Mouse (Mus musculus): ENCODE measurements around the gene Tspan7. TPM values are rescaled to one million over a fixed set of nuclear protein-coding genes. Genes with fewer than 3 reads are reported as not detected.

Tspan7 gene
- polyA plus RNA-seq, 1 experiment from 2014 or later, result 0.93 TPM

GRCm38 (mm10) chrX:10516448-10516847, 31.5 kb downstream of the Tspan7 start:
- Histone ChIP-seq H3K36me3 (ENCODE audit: inconsistent target) (no peaks in the 10 kb centered on the region), H3K27ac (no peak overlapping the region), H3K79me2 (ENCODE audit: inconsistent target) (no peaks in the 10 kb centered on the region), H3K4me3 (ENCODE audit: inconsistent target) (no peak overlapping the region)
- 86% methylated on average over 7 of the region's 7 CpGs for WGBS (ENCODE audit: missing documents)

DNA sequence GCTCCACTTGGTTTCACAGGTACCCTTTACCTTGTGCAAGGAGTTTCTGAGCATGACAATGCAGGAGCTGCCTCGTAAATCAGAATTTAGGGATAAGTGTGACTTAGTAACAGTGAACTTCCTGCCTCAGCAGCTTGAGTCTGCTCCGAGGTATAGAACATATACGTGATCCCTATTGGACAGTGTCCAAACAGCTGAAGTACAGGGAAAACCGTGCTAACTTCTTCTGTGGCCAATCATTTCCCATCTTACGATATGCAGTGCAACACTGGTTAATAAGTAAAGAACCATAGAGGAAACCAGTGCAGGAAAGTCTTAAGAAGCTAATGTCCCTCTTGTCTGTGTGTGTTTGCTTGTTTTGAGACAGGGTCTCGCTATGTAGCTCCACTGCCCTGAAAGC, 32.0 kb downstream of the Tspan7 start:
- WGBS (ENCODE audit: missing documents), result 88% methylated on average over 6 of the region's 6 CpGs
- no peak overlapping the region for H3K4me3 ChIP-seq (ENCODE audit: inconsistent target)
- no peak overlapping the region for H3K27ac ChIP-seq
- H3K36me3 ChIP-seq (ENCODE audit: inconsistent target), result no peaks in the 10 kb centered on the region
- no peaks in the 10 kb centered on the region for H3K79me2 ChIP-seq (ENCODE audit: inconsistent target)

DNA sequence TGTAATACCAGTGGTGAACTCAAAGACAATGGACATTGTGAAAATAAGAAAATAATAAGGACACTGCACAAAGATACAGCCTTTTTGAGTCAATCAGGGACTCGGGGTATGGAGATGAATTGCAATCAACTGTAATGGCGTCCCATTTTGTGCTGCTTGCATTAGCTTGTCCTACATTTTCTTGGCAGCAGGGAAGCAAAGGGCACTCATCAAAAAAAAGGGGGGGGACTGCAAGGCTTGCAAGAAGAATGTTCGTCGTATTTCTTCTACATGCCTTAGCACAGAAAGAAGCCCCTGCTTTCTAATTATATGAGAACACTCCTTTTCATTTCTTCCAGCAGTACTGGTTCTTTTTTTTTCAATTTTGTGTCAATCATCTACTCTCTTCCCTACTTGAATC, 32.8 kb downstream of the Tspan7 start:
- H3K27ac ChIP-seq, result no peak overlapping the region
- WGBS (ENCODE audit: missing documents), result 81% methylated on average over 4 of the region's 4 CpGs
- no peak overlapping the region for H3K4me3 ChIP-seq (ENCODE audit: inconsistent target)
- no peaks in the 10 kb centered on the region for H3K36me3 ChIP-seq (ENCODE audit: inconsistent target)
- H3K79me2 ChIP-seq (ENCODE audit: inconsistent target), result no peaks in the 10 kb centered on the region

- Histone ChIP-seq H3K36me3 (ENCODE audit: inconsistent target) (no peaks in the 10 kb centered on the region), H3K4me3 (ENCODE audit: inconsistent target) (no peak overlapping the region), H3K27ac (no peak overlapping the region), H3K79me2 (ENCODE audit: inconsistent target) (no peaks in the 10 kb centered on the region)
- WGBS (ENCODE audit: missing documents), result 61% methylated on average over 5 of the region's 5 CpGs
Measured at GRCm38 (mm10) chrX:10518510-10518909, 33.6 kb downstream of the Tspan7 start.

DNA sequence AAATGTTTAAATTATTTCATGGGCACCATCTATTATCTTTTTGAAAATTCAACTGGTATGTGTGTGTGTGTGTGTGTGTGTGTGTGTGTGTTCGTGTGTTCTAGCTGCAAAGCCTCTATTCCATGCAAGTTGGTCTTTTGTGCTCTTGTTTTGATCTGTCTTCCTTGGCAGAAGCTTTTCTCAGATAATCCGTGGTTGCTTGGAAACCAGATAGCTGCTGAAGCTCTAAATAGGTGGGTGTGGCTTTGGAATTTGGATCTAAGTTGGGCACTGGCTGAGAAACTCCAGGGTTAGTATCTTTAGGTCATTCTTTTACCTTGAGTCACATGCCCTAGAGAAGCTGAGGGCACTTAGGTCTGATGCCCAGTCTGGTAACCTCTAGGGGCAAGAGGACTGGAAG, 50.5 kb downstream of the Tspan7 start:
- no peaks in the 10 kb centered on the region for H3K79me2 ChIP-seq (ENCODE audit: inconsistent target)
- H3K4me3 ChIP-seq (ENCODE audit: inconsistent target), result no peak overlapping the region
- H3K36me3 ChIP-seq (ENCODE audit: inconsistent target), result no peaks in the 10 kb centered on the region
- 100% methylated on average over 1 of the region's 2 CpGs for WGBS (ENCODE audit: missing documents)
- H3K27ac ChIP-seq, result no peak overlapping the region

GRCm38 (mm10) chrX:10539009-10539408, 54.1 kb downstream of the Tspan7 start:
- Histone ChIP-seq H3K36me3 (ENCODE audit: inconsistent target) (no peaks in the 10 kb centered on the region), H3K27ac (no peak overlapping the region), H3K4me3 (ENCODE audit: inconsistent target) (no peak overlapping the region), H3K79me2 (ENCODE audit: inconsistent target) (no peaks in the 10 kb centered on the region)
- WGBS (ENCODE audit: missing documents), result 67% methylated on average over 2 of the region's 2 CpGs

- Histone ChIP-seq H3K79me2 (ENCODE audit: inconsistent target) (no peaks in the 10 kb centered on the region), H3K36me3 (ENCODE audit: inconsistent target) (no peaks in the 10 kb centered on the region), H3K4me3 (ENCODE audit: inconsistent target) (no peak overlapping the region), H3K27ac (no peak overlapping the region)
- WGBS (ENCODE audit: missing documents), result 57% methylated on average over 6 of the region's 6 CpGs
Measured at GRCm38 (mm10) chrX:10539482-10540166, 54.7 kb downstream of the Tspan7 start.

GRCm38 (mm10) chrX:10546840-10547239, 61.9 kb downstream of the Tspan7 start:
- H3K36me3 ChIP-seq (ENCODE audit: inconsistent target), result no peaks in the 10 kb centered on the region
- no peak overlapping the region for H3K4me3 ChIP-seq (ENCODE audit: inconsistent target)
- H3K27ac ChIP-seq, result no peak overlapping the region
- H3K79me2 ChIP-seq (ENCODE audit: inconsistent target), result no peaks in the 10 kb centered on the region
- whole genome bisulfite sequencing (ENCODE audit: missing documents), result 79% methylated on average over 3 of the region's 3 CpGs

- 78% methylated on average over 3 of the region's 3 CpGs for WGBS (ENCODE audit: missing documents)
- Histone ChIP-seq H3K4me3 (ENCODE audit: inconsistent target) (no peak overlapping the region), H3K36me3 (ENCODE audit: inconsistent target) (no peaks in the 10 kb centered on the region), H3K27ac (no peak overlapping the region), H3K79me2 (ENCODE audit: inconsistent target) (no peaks in the 10 kb centered on the region)
Measured at GRCm38 (mm10) chrX:10549708-10550107, 64.8 kb downstream of the Tspan7 start.

GRCm38 (mm10) chrX:10556899-10557298, 71.9 kb downstream of the Tspan7 start:
- Histone ChIP-seq H3K4me3 (ENCODE audit: inconsistent target) (no peak overlapping the region), H3K36me3 (ENCODE audit: inconsistent target) (no peaks in the 10 kb centered on the region), H3K27ac (no peak overlapping the region), H3K79me2 (ENCODE audit: inconsistent target) (no peaks in the 10 kb centered on the region)
- 95% methylated on average over 3 of the region's 3 CpGs for WGBS (ENCODE audit: missing documents)

DNA sequence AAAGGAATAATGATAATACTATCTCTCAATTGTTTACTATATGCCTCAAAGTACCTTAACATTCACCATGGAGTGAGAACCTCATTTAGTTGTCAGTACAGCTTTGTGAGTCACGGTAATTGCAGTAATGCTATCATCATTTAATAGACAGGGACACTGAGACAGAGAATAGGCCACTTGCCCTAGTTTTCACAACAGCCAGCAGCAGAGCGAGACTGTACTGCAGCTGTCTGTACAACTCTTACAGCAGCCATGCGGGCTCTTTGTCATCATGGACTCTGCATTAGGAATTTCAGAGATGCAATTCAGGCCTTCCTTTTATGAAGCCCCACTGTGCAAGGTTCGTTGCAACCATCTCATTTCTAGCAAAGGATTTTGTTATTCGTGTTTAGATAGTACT, 72.6 kb downstream of the Tspan7 start:
- Histone ChIP-seq H3K4me3 (ENCODE audit: inconsistent target) (no peak overlapping the region), H3K36me3 (ENCODE audit: inconsistent target) (no peaks in the 10 kb centered on the region), H3K27ac (no peak overlapping the region), H3K79me2 (ENCODE audit: inconsistent target) (no peaks in the 10 kb centered on the region)
- WGBS (ENCODE audit: missing documents), result 84% methylated on average over 5 of the region's 5 CpGs

DNA sequence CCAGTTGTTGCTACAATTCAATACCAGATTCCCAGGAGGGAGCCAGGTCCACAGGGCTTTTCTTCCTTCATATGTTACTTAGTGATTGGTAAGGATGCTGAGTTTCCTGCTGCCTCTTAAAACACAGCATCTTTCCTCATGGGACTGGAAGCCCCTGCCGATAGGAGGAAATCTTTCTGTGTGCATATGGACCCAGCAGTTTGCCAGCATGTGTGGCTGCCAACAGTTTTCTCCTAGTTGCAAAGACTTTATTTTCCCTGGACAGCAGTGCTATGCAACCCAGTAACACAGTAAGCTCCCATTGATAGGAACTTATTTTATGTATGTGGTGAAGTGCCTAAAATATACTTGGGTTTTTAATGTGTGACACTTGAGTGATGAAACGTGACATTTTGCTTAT, 73.7 kb downstream of the Tspan7 start:
- H3K36me3 ChIP-seq (ENCODE audit: inconsistent target), result no peaks in the 10 kb centered on the region
- H3K4me3 ChIP-seq (ENCODE audit: inconsistent target), result no peak overlapping the region
- 92% methylated on average over 2 of the region's 2 CpGs for WGBS (ENCODE audit: missing documents)
- H3K27ac ChIP-seq, result no peak overlapping the region
- no peaks in the 10 kb centered on the region for H3K79me2 ChIP-seq (ENCODE audit: inconsistent target)

- H3K79me2 ChIP-seq (ENCODE audit: inconsistent target), result no peaks in the 10 kb centered on the region
- no peak overlapping the region for H3K4me3 ChIP-seq (ENCODE audit: inconsistent target)
- H3K27ac ChIP-seq, result no peak overlapping the region
- H3K36me3 ChIP-seq (ENCODE audit: inconsistent target), result no peaks in the 10 kb centered on the region
- 80% methylated on average over 3 of the region's 3 CpGs for WGBS (ENCODE audit: missing documents)
Measured at GRCm38 (mm10) chrX:10565811-10566210, 80.9 kb downstream of the Tspan7 start.

DNA sequence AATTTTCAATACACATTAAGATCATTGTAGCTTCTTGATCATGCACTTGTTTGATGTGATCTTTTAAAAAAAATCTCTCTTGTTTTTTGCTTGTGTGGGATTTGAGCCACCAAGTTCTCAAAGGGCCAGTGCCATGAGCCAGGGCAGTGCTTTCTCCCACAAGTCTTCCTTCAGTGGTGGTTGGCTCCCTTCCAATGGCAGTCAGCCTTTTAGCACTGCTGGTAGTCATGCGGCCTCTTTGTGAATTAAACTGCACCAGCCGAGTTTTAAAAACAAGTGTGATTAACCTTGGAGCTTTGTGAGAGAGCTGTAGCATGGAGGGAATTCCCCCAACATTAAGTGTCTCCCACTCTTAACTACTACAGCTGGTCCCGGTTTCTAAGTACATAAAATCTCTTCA, 89.6 kb downstream of the Tspan7 start:
- no peaks in the 10 kb centered on the region for H3K36me3 ChIP-seq (ENCODE audit: inconsistent target)
- H3K27ac ChIP-seq, result no peak overlapping the region
- 44% methylated on average over 3 of the region's 3 CpGs for WGBS (ENCODE audit: missing documents)
- no peak overlapping the region for H3K4me3 ChIP-seq (ENCODE audit: inconsistent target)
- no peaks in the 10 kb centered on the region for H3K79me2 ChIP-seq (ENCODE audit: inconsistent target)

DNA sequence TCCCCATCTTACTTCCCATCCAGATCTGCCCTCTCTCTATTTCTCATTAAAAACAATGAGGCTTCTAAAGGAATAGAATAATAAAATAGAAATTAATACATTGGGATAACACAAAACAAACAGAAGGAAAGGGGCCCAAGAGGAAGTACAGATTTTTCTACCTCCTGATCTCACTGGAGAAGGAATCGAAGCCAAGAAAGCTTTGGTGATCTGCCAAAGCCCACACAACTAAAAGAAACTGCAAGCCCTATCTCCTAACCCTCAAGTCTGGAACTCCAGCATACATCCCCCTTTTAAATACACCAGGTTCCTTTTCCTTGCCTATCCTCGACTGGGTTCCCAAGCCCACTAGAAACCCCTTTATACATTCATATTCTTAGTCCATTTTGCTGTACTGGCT, 90.4 kb downstream of the Tspan7 start:
- Histone ChIP-seq H3K4me3 (ENCODE audit: inconsistent target) (no peak overlapping the region), H3K27ac (no peak overlapping the region), H3K79me2 (ENCODE audit: inconsistent target) (no peaks in the 10 kb centered on the region), H3K36me3 (ENCODE audit: inconsistent target) (no peaks in the 10 kb centered on the region)
- 41% methylated on average over 2 of the region's 2 CpGs for WGBS (ENCODE audit: missing documents)

DNA sequence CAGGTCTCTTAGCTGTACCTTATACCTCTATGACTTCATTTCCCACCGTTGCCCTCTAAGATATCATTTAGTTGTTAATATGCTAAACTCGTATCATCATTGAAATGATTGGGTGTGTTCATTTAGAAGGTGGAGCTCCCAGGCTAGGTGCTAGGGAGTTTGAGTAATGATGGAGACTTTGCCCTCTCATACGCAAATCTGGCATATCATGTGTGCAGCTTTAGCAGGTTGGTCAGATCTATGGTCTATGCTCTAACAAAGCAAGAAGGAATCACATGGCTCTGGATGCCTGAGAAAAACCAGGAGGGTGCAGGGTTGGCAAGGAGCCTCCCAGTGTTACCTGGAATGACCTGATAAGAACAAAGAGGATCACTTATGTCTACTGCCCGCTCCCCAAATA, 91.4 kb downstream of the Tspan7 start:
- Histone ChIP-seq H3K4me3 (ENCODE audit: inconsistent target) (no peak overlapping the region), H3K79me2 (ENCODE audit: inconsistent target) (no peaks in the 10 kb centered on the region), H3K36me3 (ENCODE audit: inconsistent target) (no peaks in the 10 kb centered on the region), H3K27ac (no peak overlapping the region)
- 79% methylated on average over 3 of the region's 4 CpGs for WGBS (ENCODE audit: missing documents)

All from macrophage (primary cell).